Mouse (Mus musculus) myocyte (in vitro differentiated cells): ENCODE measurements at regions not wholly inside any gene's neighbourhood (a gene's known extent, or its start where the extent isn't known, plus 50 kb on each side); places are given as distances from the start of the nearest gene placed in this dataset.

Source experiments
- H3K27me3 ChIP-seq: one replicate; pipeline ENCODE4 v1.6.1; 2011; ENCODE audit not compliant: control insufficient read depth, insufficient read depth, insufficient read length
- H3K36me3 ChIP-seq: one replicate; pipeline ENCODE4 v1.6.1; 2011; ENCODE audit not compliant: control insufficient read depth, insufficient read depth
- H3K4me2 ChIP-seq: one replicate; pipeline ENCODE4 v1.6.1; 2011; ENCODE audit warnings: low read depth, control low read depth
- H3K4me3 ChIP-seq: one replicate; pipeline ENCODE4 v1.5.1; 2011; ENCODE audit warnings: mild to moderate bottlenecking, control low read depth, moderate library complexity
- H3K79me2 ChIP-seq: one replicate; pipeline ENCODE4 v1.6.1; 2011; ENCODE audit not compliant: control insufficient read depth, insufficient read depth
- H3ac ChIP-seq: one replicate; pipeline ENCODE4 v1.6.1; 2011; ENCODE audit not compliant: control insufficient read depth, insufficient read length
- CEBPB ChIP-seq: IDR thresholded peaks from 2 replicates; pipeline ENCODE4 v1.6.1; 2011; ENCODE audit warnings: mild to moderate bottlenecking, moderate library complexity; ENCODE audit not compliant: poor library complexity, insufficient read depth, severe bottlenecking
- E2F4 ChIP-seq: IDR thresholded peaks from one replicate; pipeline ENCODE4 v1.6.1; 2011; ENCODE audit warnings: mild to moderate bottlenecking, control low read depth, moderate library complexity; ENCODE audit not compliant: insufficient read depth
- MAX ChIP-seq: IDR thresholded peaks from one replicate; pipeline ENCODE4 v1.6.1; 2011; ENCODE audit warnings: low read depth, mild to moderate bottlenecking, control low read depth
- MYOD1 ChIP-seq, 3 experiments: IDR thresholded peaks; one replicate each; pipeline ENCODE4 v1.6.1; 2011; ENCODE audit warnings: control low read depth in 2 of 3, low read depth in 2 of 3, mild to moderate bottlenecking in 2 of 3, moderate library complexity in 1 of 3; ENCODE audit not compliant: insufficient read length in 2 of 3, control insufficient read depth in 1 of 3
- MYOG ChIP-seq, 3 experiments: IDR thresholded peaks; one replicate each; pipeline ENCODE4 v1.6.1; 2011; ENCODE audit warnings: control low read depth in 2 of 3, low read depth in 2 of 3, mild to moderate bottlenecking in 2 of 3; ENCODE audit not compliant: insufficient read length in 2 of 3, control insufficient read depth in 1 of 3, insufficient read depth in 1 of 3
- POLR2A ChIP-seq: IDR thresholded peaks from one replicate; pipeline ENCODE4 v1.6.1; 2011; ENCODE audit warnings: low read depth, mild to moderate bottlenecking, control low read depth, moderate library complexity; ENCODE audit not compliant: insufficient read length
- POLR2AphosphoS2 ChIP-seq: IDR thresholded peaks from one replicate; pipeline ENCODE4 v1.6.1; 2011; ENCODE audit warnings: low read depth, control low read depth; ENCODE audit not compliant: insufficient read length
- REST ChIP-seq: IDR thresholded peaks from one replicate; pipeline ENCODE4 v1.6.1; 2011; ENCODE audit warnings: mild to moderate bottlenecking, control low read depth, moderate library complexity; ENCODE audit not compliant: insufficient read depth, insufficient read length
- SRF ChIP-seq: IDR thresholded peaks from one replicate; pipeline ENCODE4 v1.6.1; 2011; ENCODE audit warnings: low read depth; ENCODE audit not compliant: control insufficient read depth, insufficient read length
- TCF12 ChIP-seq: IDR thresholded peaks from one replicate; pipeline ENCODE4 v1.6.1; 2011; ENCODE audit warnings: mild to moderate bottlenecking, control low read depth; ENCODE audit not compliant: poor library complexity, insufficient read depth, severe bottlenecking
- TCF3 ChIP-seq: IDR thresholded peaks from one replicate; pipeline ENCODE4 v1.6.1; 2011; ENCODE audit warnings: low read depth, control low read depth; ENCODE audit not compliant: insufficient read length
- USF1 ChIP-seq: IDR thresholded peaks from one replicate; pipeline ENCODE4 v1.6.1; 2011; ENCODE audit warnings: low read depth, mild to moderate bottlenecking, control low read depth, moderate library complexity

DNA sequence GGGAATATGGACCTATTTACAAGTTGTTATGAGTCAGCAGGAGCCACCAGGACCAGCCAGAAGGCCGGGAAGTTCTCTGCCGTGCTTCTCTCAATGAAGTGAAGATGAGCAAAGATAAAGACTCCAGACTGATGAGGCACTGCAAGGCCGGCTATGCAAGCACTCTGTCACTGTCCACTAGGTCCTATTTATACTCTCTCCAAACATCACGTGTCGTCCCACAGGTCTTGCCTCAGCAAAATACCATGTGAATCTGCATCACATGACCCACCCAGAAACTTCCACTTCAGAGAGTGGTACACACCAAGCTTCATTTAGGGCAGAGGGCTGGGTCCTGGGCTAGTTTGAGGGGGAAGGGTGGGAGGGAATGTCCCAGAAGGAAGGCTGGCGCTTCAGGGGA lies 172.3 kb downstream of the Glrx3 start:
- TF ChIP-seq MYOD1 (IDR thresholded peaks at IDR 0.05; ENCODE audit: control insufficient read depth in 1 of 3, insufficient read length in 2 of 3, low read depth in 2 of 3): no peak
- TF ChIP-seq USF1: peak; percentile 67
- no peak overlapping the region for H3K4me2 ChIP-seq
- no peak overlapping the region for H3K4me3 ChIP-seq
- no peaks in the 10 kb centered on the region for H3K79me2 ChIP-seq
- no peaks in the 10 kb centered on the region for H3K27me3 ChIP-seq
- H3ac ChIP-seq: no peak overlapping the region
- H3K36me3 ChIP-seq: no peaks in the 10 kb centered on the region

DNA sequence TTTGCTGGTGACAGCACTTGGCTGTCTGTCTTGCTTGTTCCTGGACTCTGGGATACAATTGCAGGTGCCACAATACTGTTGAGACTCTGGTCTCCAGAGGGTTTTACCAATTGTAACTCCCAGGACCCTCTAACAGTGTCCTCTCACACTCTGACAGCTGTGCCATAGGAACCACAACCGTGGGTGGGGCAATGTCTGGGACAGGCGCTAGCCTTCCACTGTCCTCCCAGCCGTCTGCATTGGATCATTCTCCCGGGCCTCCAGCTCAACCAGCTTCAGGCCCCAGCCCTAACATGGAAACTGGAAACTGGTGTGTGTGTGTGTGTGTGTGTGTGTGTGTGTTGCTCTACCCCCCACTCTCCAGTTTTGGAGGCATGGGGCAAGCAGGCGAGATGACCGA lies 173.9 kb downstream of the Glrx3 start:
- Histone ChIP-seq H3K4me2 (no peak overlapping the region), H3ac (no peak overlapping the region), H3K4me3 (no peak overlapping the region), H3K79me2 (no peaks in the 10 kb centered on the region), H3K36me3 (no peaks in the 10 kb centered on the region), H3K27me3 (no peaks in the 10 kb centered on the region)
- TF ChIP-seq MYOD1 (IDR thresholded peaks at IDR 0.05; ENCODE audit: control insufficient read depth in 1 of 3, insufficient read length in 2 of 3, low read depth in 2 of 3): peak in 1 of 3 experiments; percentile 31
- TF ChIP-seq CEBPB: no peak
- TF ChIP-seq MYOG (IDR thresholded peaks at IDR 0.05; ENCODE audit: control insufficient read depth in 1 of 3, insufficient read depth in 1 of 3, insufficient read length in 2 of 3, low read depth in 2 of 3): peak in 1 of 3 experiments; percentile 28

DNA sequence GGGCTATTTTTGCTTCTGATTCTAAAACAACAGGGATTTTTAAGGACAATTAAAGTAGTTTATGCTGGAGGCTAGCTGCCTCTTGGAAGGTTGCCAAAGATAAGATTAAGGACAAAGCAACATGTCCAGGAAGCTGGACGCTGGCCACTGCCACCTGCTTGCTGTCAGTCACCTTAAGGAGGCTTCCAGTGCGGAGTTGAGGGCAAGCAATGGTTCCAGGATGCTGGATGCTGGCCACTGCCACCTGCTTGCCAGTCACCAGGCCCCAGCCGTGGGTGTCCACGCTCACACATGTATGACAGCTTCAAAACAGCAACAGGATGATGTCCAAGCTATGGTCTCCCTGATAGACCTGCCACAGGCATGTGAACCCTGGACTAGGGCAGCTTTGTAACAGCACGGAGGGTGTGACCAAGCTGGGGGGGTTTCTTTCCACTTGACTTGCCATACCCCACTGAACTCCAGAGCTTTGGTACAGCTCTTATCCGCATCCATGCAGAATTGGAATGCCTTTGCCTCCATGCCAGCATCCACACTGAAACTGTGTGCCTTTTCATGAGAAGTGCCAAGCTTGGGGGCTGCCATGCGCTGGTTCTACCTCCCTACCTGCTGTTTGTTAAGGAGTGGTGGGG lies 174.6 kb downstream of the Glrx3 start:
- Histone ChIP-seq H3ac (no peak overlapping the region), H3K4me3 (no peak overlapping the region), H3K4me2 (no peak overlapping the region), H3K27me3 (no peaks in the 10 kb centered on the region), H3K79me2 (no peaks in the 10 kb centered on the region), H3K36me3 (no peaks in the 10 kb centered on the region)
- TF ChIP-seq MAX: no peak
- TF ChIP-seq TCF3: no peak
- no peak for TF ChIP-seq REST
- TF ChIP-seq CEBPB: no peak
- TF ChIP-seq TCF12: peak; percentile 15
- peak; percentile 23 to 93 (median 91) for TF ChIP-seq MYOD1 (IDR thresholded peaks at IDR 0.05; ENCODE audit: control insufficient read depth in 1 of 3, insufficient read length in 2 of 3, low read depth in 2 of 3)
- no peak for TF ChIP-seq POLR2A
- peak in 2 of 3 experiments; percentile 49 to 53 for TF ChIP-seq MYOG (IDR thresholded peaks at IDR 0.05; ENCODE audit: control insufficient read depth in 1 of 3, insufficient read depth in 1 of 3, insufficient read length in 2 of 3, low read depth in 2 of 3)
- TF ChIP-seq USF1: no peak
- TF ChIP-seq SRF: no peak
- no peak for TF ChIP-seq E2F4

DNA sequence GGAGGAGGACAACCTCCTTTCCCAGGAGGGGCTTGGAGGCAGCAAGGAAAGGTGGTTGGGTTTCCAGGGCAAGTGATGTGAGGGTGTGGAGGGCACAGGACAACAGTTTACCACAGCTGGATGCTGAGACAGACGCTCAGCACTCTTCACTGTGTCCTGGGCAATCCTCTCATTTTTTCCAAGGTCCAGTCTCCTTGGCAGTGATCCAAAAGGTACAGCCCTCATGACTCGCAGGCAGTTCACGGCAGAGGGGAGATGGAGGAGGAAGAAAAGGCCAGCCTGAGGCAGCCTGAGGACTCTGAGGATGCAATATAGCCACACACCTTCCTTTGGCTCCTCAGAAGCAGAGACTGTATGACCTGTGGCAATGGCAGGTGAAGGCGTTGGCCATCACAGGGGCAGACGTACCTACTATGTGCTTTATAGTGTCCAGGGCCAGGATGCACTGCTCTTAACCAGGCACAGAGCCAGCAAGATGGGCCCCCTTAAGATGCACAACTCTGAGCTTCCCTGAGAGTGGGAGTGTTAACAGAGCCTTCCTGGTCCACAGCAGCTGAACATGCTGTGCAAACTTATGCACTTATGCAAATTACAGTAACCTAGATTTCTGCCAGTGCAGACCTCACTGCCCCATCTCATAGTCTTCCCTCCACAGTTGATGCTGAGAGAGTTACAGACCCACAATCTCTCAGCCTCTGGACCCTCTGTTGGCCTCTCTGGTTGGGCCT lies 181.2 kb downstream of the Glrx3 start:
- no peak overlapping the region for H3K4me2 ChIP-seq
- TF ChIP-seq SRF: no peak
- TF ChIP-seq CEBPB: no peak
- TF ChIP-seq TCF12: no peak
- TF ChIP-seq E2F4: no peak
- no peak for TF ChIP-seq TCF3
- no peak for TF ChIP-seq USF1
- TF ChIP-seq MYOD1 (IDR thresholded peaks at IDR 0.05; ENCODE audit: control insufficient read depth in 1 of 3, insufficient read length in 2 of 3, low read depth in 2 of 3): no peak
- TF ChIP-seq POLR2AphosphoS2: no peak
- TF ChIP-seq MAX: no peak
- no peaks in the 10 kb centered on the region for H3K79me2 ChIP-seq
- H3K27me3 ChIP-seq: no peaks in the 10 kb centered on the region
- no peak overlapping the region for H3K4me3 ChIP-seq
- no peaks in the 10 kb centered on the region for H3K36me3 ChIP-seq
- H3ac ChIP-seq: no peak overlapping the region

DNA sequence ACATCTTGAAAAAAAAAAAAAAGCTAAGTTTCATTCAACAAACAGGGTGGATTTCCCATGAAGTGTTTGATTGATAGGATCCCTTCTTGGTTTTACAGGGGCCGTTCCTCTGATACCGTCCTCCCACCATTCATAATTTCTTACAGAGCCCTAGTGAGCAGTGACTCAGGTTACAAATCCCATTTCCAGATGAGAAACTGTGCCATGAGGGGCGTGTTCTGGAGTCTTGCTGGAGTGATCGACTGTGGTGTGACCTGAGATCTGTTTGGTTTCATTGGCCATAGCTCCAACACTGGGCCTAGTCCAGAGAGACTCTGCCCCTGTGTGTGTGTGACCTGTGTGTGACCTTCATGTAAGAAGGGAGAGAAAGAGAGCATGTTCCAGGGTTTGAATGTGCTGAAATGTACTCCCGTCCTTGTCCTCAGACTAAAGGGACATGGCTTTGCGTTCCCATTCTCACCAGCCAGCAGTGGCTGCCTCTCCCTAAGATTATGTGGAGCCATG lies 181.9 kb downstream of the Glrx3 start:
- Histone ChIP-seq H3ac (no peak overlapping the region), H3K27me3 (no peaks in the 10 kb centered on the region), H3K79me2 (no peaks in the 10 kb centered on the region), H3K4me2 (no peak overlapping the region), H3K36me3 (no peaks in the 10 kb centered on the region), H3K4me3 (no peak overlapping the region)
- TF ChIP-seq MAX: no peak
- TF ChIP-seq REST: no peak
- TF ChIP-seq POLR2AphosphoS2: no peak
- no peak for TF ChIP-seq MYOD1 (IDR thresholded peaks at IDR 0.05; ENCODE audit: control insufficient read depth in 1 of 3, insufficient read length in 2 of 3, low read depth in 2 of 3)
- no peak for TF ChIP-seq USF1
- no peak for TF ChIP-seq E2F4
- TF ChIP-seq SRF: no peak
- no peak for TF ChIP-seq CEBPB
- no peak for TF ChIP-seq MYOG (IDR thresholded peaks at IDR 0.05; ENCODE audit: control insufficient read depth in 1 of 3, insufficient read depth in 1 of 3, insufficient read length in 2 of 3, low read depth in 2 of 3)
- TF ChIP-seq POLR2A: no peak
- no peak for TF ChIP-seq TCF3
- TF ChIP-seq TCF12: no peak
